Comparison of ENCODE assay signal across 22 mouse cellular contexts in genomic region chr1:132500535-132500934, GRCm38 (mm10). TPM values are rescaled to one million over a fixed set of nuclear protein-coding genes. Genes with fewer than 3 reads are reported as not detected.
"Had no signal": no experiment of that assay in that cellular context is flagged by ENCODE, and none has a peak within 500 bp of the region (broad histone marks: within the 10 kb centered on the region; RNA-seq: fewer than 3 reads in every experiment).

No protein-coding gene starts in this region.

- DNase-seq: kidney, postnatal 36 days; layer of hippocampus, adult 9-11 months; liver, embryonic 13.5 days; lung, adult 2 months; lung, postnatal 14 days; lung, postnatal 4 days; retina, postnatal 1 day; right cerebral cortex, postnatal 25 days; thymus, adult 18-20 months; thymus, postnatal 36 days had no signal

- H3K27me3 ChIP-seq: limb, embryonic 13.5 days; liver, embryonic 13.5 days; midbrain, embryonic 12.5 days; midbrain, embryonic 15.5 days; neural tube, embryonic 13.5 days had no signal

- H3K27ac ChIP-seq: kidney, postnatal 0 days; limb, embryonic 10.5 days; limb, embryonic 13.5 days; liver, embryonic 13.5 days; midbrain, embryonic 12.5 days; midbrain, embryonic 15.5 days; neural tube, embryonic 13.5 days had no signal

- ATAC-seq: midbrain, embryonic 15.5 days had no signal

- H3K4me3 ChIP-seq: limb, embryonic 10.5 days; limb, embryonic 13.5 days; liver, embryonic 13.5 days; midbrain, embryonic 12.5 days; midbrain, embryonic 15.5 days; myocyte; neural tube, embryonic 13.5 days had no signal

- H3K4me1 ChIP-seq: limb, embryonic 10.5 days; limb, embryonic 13.5 days; liver, embryonic 13.5 days; midbrain, embryonic 12.5 days; midbrain, embryonic 15.5 days; neural tube, embryonic 13.5 days had no signal

RNA-seq across cellular contexts. Expression of gene Cntn2, which starts 42.5 kb away (rescaled TPM):
- total RNA-seq: megakaryocyte progenitor cell, adult 5-6 weeks; megakaryocyte-erythroid progenitor cell, adult 5-6 weeks; monocyte, adult 5-6 weeks had no signal
- polyA plus RNA-seq: myocyte; spleen, adult 2 months; testis, adult 2 months had no signal
